Mouse (Mus musculus): ENCODE results near the gene Calb2.

The Calb2 gene

GRCm38 (mm10) chr8:110130537-110130936 lies 37.5 kb downstream of the Calb2 start:
- DNase-seq (ENCODE audit: extremely low read depth, low read depth, low spot score), result no peak

DNA sequence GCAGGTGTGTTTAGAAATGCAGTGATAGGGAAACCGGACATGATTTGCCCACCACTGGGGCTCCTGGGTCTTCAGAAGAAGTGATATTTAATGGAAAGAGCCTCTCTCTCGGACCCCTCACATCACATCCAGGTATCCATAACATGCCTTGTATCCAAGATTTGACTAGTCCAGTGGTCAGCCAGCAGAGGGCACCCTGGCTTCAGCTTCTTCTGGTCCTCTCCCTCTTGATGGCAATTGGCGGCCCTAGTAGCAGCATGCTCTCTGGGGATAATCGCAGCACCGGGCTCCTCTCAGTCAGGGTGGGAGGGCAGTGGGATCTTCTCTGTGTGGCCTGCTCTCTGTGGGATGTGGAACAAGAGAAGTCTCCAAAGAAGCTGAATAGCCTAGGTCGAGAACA lies 48.3 kb downstream of the Calb2 start:
- no peak for DNase-seq (ENCODE audit: extremely low read depth, low read depth, low spot score)

GRCm38 (mm10) chr8:110102653-110103052 lies 65.4 kb downstream of the Calb2 start, which contains the start of gene Gm17720:
Gene Gm17720, minus strand, starts transcription at chr8:110102753.
- DNase-seq (ENCODE audit: extremely low read depth, low read depth, low spot score), result no peak

DNA sequence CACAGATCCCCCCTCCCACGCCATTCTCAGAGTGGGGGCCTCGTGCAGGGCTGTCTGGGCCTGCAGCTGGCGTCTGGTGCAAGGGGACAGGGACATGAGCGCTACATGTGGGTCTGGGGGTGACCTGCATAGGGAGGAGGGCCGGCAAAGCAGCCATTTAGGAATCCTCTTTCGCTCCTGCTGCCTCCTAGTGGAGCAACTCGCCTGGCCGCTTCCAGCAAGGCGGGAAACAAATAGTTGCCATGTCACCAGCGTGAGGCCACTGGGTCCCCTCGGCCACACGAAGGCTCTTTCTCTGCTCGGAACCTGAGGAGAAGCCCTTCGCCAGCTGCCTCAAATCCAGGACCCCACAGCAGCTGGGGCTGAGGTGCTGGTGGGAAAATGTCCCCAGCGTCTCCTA lies 66.3 kb downstream of the Calb2 start:
- no peak for DNase-seq (ENCODE audit: extremely low read depth, low read depth, low spot score)

DNA sequence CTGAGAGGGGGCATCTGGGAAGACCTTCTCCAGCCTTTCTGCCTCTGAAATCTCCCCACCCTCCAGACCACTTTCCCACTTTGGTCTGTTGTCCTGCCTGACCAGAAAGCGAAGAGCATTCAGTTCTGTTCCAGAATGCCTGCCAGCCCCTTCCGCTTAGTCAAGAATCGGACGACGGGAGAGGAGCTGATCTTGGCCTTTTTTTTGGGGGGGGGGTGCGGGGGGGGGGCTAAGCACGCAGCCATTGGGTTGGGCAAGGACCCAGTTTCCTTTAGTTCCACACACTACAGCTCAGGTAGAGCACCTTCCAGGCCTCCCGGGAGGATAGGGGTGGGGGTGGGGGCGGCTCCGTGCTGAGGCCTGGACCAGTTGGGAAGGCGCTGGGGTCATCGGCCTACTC lies 67.1 kb downstream of the Calb2 start, which contains the start of gene Gm21964:
Gene Gm21964 (plus strand): TSS at position 301 of the 400 bp plus-strand sequence.
- DNase-seq (ENCODE audit: extremely low read depth, low read depth, low spot score), result no peak

DNA sequence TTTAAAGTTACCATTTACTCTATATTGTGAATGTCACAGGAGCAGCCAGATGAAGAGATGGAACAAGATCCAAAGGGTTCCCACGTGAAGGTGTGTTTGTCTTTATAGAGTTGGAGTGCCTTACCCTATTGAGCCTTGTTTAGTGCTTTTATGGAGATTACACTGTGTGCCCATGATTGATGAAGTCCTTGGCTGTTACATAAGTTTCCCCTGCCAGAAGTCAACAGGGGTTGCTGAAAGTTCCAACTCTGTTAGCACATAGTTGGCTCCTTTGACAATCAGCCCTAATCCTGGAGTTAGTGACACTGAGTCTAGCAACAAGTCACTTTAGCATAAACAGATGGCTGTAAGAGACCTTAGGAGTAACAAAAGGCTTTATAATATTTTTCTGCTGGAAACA lies 76.1 kb downstream of the Calb2 start:
- DNase-seq (ENCODE audit: extremely low read depth, low read depth, low spot score), result peak; percentile 45

Measured in fat pad, adult 2 months (tissue).